Mouse (Mus musculus): Measurements from ENCODE around the gene Defb26. TPM values are rescaled to one million over a fixed set of nuclear protein-coding genes. Genes with fewer than 3 reads are reported as not detected.

Defb26 gene
- polyA plus RNA-seq, 1 experiment: not detected

DNA sequence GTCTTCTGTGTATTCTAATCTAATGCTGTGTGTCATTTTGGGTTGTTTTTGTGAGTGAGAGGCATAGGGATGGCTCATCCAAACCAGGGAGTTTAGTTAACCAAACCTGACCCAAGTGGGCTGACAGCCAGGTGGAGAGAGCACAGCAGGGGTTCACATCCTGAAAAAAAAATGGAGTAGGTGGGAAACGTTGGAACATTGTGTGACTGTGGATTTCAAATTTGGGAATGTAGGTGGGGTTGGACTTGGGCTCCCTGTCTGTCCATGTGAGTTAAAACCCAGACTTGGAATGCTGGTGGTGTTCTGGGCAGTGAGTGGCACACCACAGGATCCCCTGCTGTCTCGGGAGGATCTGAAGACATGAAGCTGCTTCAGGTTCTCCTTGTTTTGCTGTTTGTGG is 34.7 kb downstream of the Defb26 start, which contains the start of gene Defb20:
Gene Defb20 (plus strand): TSS at position 301 of the 400 bp plus-strand sequence.
- H3K4me1 ChIP-seq (ENCODE audit: control insufficient read depth, insufficient read depth, low read length): no peaks in the 10 kb centered on the region
- 62% methylated on average over 2 of the region's 2 CpGs for WGBS
- H3K4me3 ChIP-seq (replicated peaks; ENCODE audit: extremely low read depth, low read depth, low read length): no peak within 1 kb of the TSS
- DNase-seq: no peak
- TF ChIP-seq CTCF (IDR thresholded peaks at IDR 0.05; ENCODE audit: insufficient read depth, low read length): no peak
- TF ChIP-seq POLR2A (IDR thresholded peaks at IDR 0.05; ENCODE audit: borderline replicate concordance, extremely low read depth, low read depth, low read length): no peak

DNA sequence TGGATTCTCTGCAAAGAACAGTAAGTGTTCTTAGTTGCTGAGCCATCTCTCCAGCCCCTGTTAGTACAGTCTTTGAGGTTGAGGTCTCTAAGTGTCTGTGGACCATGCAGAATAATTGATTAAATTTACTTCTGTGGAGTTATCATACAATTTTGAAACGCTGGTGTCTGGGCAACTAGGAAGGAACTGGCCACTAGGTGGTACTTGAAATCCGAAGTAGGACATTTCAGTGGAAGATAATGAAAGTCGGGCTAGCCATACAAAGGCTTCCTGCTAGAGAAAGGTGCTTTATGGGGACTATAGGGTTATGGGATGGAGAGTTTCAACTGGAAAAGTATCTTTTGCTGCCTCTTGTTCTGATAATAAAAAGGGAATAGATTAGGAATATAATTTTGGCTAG is 39.1 kb downstream of the Defb26 start:
- TF ChIP-seq CTCF (IDR thresholded peaks at IDR 0.05; ENCODE audit: insufficient read depth, low read length) (no peak), POLR2A (IDR thresholded peaks at IDR 0.05; ENCODE audit: borderline replicate concordance, extremely low read depth, low read depth, low read length) (no peak)
- no peak for DNase-seq
- Histone ChIP-seq H3K4me3 (replicated peaks; ENCODE audit: extremely low read depth, low read depth, low read length) (no peak overlapping the region), H3K4me1 (ENCODE audit: control insufficient read depth, insufficient read depth, low read length) (no peaks in the 10 kb centered on the region)
- WGBS: 11% methylated on average over 3 of the region's 3 CpGs

DNA sequence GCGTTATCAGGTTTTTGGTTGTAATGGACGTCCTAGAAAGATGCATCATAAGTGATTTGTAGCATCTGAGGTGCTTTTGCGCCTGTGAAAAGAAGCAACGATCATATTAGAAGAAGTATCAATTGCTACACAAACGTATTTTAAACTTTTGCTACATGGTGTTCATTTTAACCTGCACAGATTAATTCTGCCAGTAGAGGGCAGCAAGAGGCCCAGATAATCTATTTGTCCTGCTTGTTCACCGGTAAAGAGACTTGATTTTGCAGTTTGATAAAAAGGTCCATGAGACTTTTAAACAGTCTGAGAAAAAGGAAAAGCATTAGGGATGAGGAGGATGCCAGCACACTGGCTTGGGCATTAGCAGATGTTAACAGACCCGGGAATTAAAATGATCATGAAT is 40.5 kb downstream of the Defb26 start:
- H3K4me3 ChIP-seq (replicated peaks; ENCODE audit: extremely low read depth, low read depth, low read length): no peak overlapping the region
- TF ChIP-seq CTCF (IDR thresholded peaks at IDR 0.05; ENCODE audit: insufficient read depth, low read length) (peak; percentile 11; the same call in 1 of the 2 replicates), POLR2A (IDR thresholded peaks at IDR 0.05; ENCODE audit: borderline replicate concordance, extremely low read depth, low read depth, low read length) (no peak)
- H3K4me1 ChIP-seq (ENCODE audit: control insufficient read depth, insufficient read depth, low read length): no peaks in the 10 kb centered on the region
- peak; percentile 18 for DNase-seq
- 25% methylated on average over 7 of the region's 7 CpGs for WGBS

DNA sequence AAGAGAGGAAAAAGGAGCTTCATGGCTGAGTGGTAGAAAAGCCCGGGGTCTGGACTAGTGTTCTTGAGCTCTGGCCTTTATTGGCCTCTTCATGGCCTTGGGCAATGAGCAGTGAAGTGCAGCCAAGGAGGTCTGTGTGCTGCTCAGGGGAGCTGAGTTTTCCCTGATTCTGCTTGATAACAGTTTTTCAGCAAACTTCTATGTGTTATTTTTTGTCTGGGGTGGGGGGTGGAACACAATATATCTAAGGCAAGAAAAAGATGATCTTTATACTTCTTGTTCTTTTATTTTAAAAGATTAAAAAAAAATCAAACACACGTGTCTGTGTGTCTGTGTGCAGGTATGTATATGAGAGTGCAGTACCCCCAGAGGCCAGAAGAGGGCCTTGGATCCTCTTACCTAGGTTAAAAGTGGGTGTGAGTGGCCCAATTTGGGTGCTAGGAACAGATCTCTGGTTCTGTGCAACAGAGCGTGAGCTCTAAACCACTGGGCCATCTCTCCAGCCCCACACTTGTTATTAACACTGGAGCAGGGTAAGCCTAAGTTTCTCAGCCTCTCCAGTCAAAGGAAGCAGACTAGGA is 46.8 kb downstream of the Defb26 start, which contains the start of gene Defb23:
Gene Defb23 (minus strand): TSS at position 51 of the 581 bp plus-strand sequence.
- WGBS: 87% methylated on average over 3 of the region's 3 CpGs
- TF ChIP-seq POLR2A (IDR thresholded peaks at IDR 0.05; ENCODE audit: borderline replicate concordance, extremely low read depth, low read depth, low read length) (no peak), CTCF (IDR thresholded peaks at IDR 0.05; ENCODE audit: insufficient read depth, low read length) (no peak)
- no peaks in the 10 kb centered on the region for H3K4me1 ChIP-seq (ENCODE audit: control insufficient read depth, insufficient read depth, low read length)
- no peak for DNase-seq
- H3K4me3 ChIP-seq (replicated peaks; ENCODE audit: extremely low read depth, low read depth, low read length): no peak within 1 kb of the TSS

DNA sequence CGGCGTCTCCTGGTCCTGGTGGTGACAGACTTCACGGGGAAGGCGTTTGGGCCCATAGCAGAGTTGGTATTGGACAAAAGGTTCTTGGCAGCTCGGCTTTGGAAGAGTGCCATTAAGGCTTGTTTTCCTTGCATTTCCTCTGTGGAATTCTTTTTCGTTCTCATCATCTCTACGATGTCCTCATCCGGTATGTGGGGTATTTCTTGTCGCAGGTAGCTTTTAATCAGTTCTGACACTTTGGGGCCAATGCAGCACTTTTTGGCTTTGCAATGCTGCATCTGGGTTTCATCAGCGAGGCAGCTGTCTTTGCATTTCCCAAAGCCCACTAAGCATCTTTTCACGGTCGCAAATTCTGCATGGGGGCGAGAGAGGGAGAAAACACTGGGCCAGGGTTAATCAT is 52.3 kb downstream of the Defb26 start:
- WGBS: 50% methylated on average over 13 of the region's 13 CpGs
- H3K4me3 ChIP-seq (replicated peaks; ENCODE audit: extremely low read depth, low read depth, low read length): no peak overlapping the region
- TF ChIP-seq POLR2A (IDR thresholded peaks at IDR 0.05; ENCODE audit: borderline replicate concordance, extremely low read depth, low read depth, low read length) (no peak), CTCF (IDR thresholded peaks at IDR 0.05; ENCODE audit: insufficient read depth, low read length) (no peak)
- DNase-seq: no peak
- no peaks in the 10 kb centered on the region for H3K4me1 ChIP-seq (ENCODE audit: control insufficient read depth, insufficient read depth, low read length)

Other genes with a start within 250 kb of the Defb26 start
- gene Tbc1d20, start 217.9 kb downstream of the Defb26 start, polyA plus RNA-seq (2012; rRNA removed): 54.3 and 73.4 TPM in 2 replicates
- gene Rbck1, start 179.0 kb downstream of the Defb26 start, polyA plus RNA-seq (2012; rRNA removed): 268 and 356 TPM in 2 replicates
- gene Trib3, start 167.7 kb downstream of the Defb26 start, polyA plus RNA-seq (2012; rRNA removed): 6.1 and 6.9 TPM in 2 replicates
- gene Nrsn2, start 135.1 kb downstream of the Defb26 start, polyA plus RNA-seq (2012; rRNA removed): 0.17 TPM in 1 of 2 replicates, not detected in the other
- 5.6 and 5.8 TPM in 2 replicates for gene Sox12, start 113.6 kb downstream of the Defb26 start, polyA plus RNA-seq (2012; rRNA removed)
- gene Zcchc3, start 96.7 kb downstream of the Defb26 start, polyA plus RNA-seq (2012; rRNA removed): 5.1 and 5.8 TPM in 2 replicates
- 8.1 and 8.5 TPM in 2 replicates for gene 6820408C15Rik, start 96.1 kb downstream of the Defb26 start, polyA plus RNA-seq (2012; rRNA removed)
- gene Defb23, start 47.1 kb downstream of the Defb26 start, polyA plus RNA-seq (2012; rRNA removed): not detected in 2 replicates
- not detected in 2 replicates for gene Defb20, start 34.6 kb downstream of the Defb26 start, polyA plus RNA-seq (2012; rRNA removed)
- not detected in 2 replicates for gene Defb22, start 21.6 kb downstream of the Defb26 start, polyA plus RNA-seq (2012; rRNA removed)
- gene Defb28, start 6.6 kb upstream of the Defb26 start, polyA plus RNA-seq (2012; rRNA removed): not detected in 2 replicates
- not detected in 2 replicates for gene Defb29, start 28.4 kb upstream of the Defb26 start, polyA plus RNA-seq (2012; rRNA removed)
- gene Gm17416, start 57.6 kb upstream of the Defb26 start, polyA plus RNA-seq (2012; rRNA removed): not detected in 2 replicates
- not detected in 2 replicates for gene Defb21, start 61.1 kb upstream of the Defb26 start, polyA plus RNA-seq (2012; rRNA removed)
- not detected in 2 replicates for gene Defb19, start 68.6 kb upstream of the Defb26 start, polyA plus RNA-seq (2012; rRNA removed)
- gene Defb45, start 87.7 kb upstream of the Defb26 start, polyA plus RNA-seq (2012; rRNA removed): not detected in 2 replicates
- not detected in 2 replicates for gene Defb36, start 92.6 kb upstream of the Defb26 start, polyA plus RNA-seq (2012; rRNA removed)
- 1.1 TPM in 1 of 2 replicates, not detected in the other for gene Defb25, start 111.4 kb upstream of the Defb26 start, polyA plus RNA-seq (2012; rRNA removed)
- gene Rem1, start 115.3 kb upstream of the Defb26 start, polyA plus RNA-seq (2012; rRNA removed): 12.4 and 16.2 TPM in 2 replicates
- gene H13, start 157.8 kb upstream of the Defb26 start, polyA plus RNA-seq (2012; rRNA removed): 125 and 149 TPM in 2 replicates
- 2.9 and 3.8 TPM in 2 replicates for gene Mcts2, start 175.3 kb upstream of the Defb26 start, polyA plus RNA-seq (2012; rRNA removed)
- gene Id1, start 224.6 kb upstream of the Defb26 start, polyA plus RNA-seq (2012; rRNA removed): 323 and 438 TPM in 2 replicates
- gene Cox4i2, start 242.5 kb upstream of the Defb26 start, polyA plus RNA-seq (2012; rRNA removed): 84.7 and 90.1 TPM in 2 replicates

All from lung, adult 2 months (tissue).